Mouse (Mus musculus): ENCODE data around the gene Tnik. TPM values are rescaled to one million over a fixed set of nuclear protein-coding genes. Genes with fewer than 3 reads are reported as not detected.

Gene Tnik
- polyA plus RNA-seq, 1 experiment, result 142 TPM

DNA sequence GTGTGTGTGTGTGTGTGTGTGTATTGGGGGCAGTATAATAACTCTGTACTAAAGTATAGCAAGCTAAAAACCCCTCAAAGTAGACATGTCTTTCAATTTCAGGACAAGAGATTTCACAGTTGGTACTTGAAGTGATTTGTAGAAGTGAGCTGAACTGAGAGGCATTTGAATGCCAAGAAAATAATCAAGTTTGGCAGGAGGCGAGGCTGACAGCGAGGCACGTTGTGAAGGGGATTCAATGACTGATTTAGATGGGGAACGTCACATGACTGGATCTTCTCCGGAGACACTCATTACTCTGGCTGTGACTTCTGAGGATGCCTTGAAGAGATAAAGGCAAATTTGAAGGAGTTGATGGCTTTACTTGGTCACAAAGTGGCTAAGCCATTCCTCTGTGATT is 69.3 kb downstream of the Tnik start:
- WGBS, result 32% methylated on average over 5 of the region's 5 CpGs
- Histone ChIP-seq H3K4me3 (ENCODE audit: insufficient read depth, low read depth, low read length) (no peak overlapping the region), H3K4me1 (ENCODE audit: control insufficient read depth, insufficient read depth, low read length) (peaks cover 11% of the 10 kb centered on the region), H3K27ac (ENCODE audit: insufficient read depth, low read depth, low read length) (no peak overlapping the region)
- TF ChIP-seq POLR2A (IDR thresholded peaks at IDR 0.05; ENCODE audit: insufficient read depth, low read depth, low read length) (no peak), CTCF (IDR thresholded peaks at IDR 0.05; ENCODE audit: insufficient read depth, low read depth, low read length) (no peak)

DNA sequence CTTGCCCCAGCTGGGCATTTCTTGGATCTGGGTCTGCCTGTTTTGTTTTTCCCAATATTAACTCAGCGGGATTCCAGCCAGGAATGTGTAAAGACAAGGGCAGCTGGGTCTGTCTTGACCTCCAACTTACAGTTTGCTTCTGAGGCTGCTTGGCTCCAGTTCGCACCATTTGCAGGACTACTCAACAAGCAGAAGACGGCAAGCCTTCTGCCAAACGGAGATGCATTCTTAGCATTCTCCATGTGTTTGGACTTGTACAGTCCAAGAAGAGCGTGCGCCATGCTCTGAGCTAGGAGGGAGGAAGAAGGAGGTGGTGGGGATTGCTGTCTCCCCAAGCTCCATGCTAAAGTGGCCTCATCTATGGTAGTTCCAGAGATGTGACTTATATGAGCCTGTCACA is 70.9 kb downstream of the Tnik start:
- 39% methylated on average over 6 of the region's 6 CpGs for WGBS
- H3K4me1 ChIP-seq (ENCODE audit: control insufficient read depth, insufficient read depth, low read length), result peaks cover 6% of the 10 kb centered on the region
- H3K27ac ChIP-seq (ENCODE audit: insufficient read depth, low read depth, low read length), result no peak overlapping the region
- H3K4me3 ChIP-seq (ENCODE audit: insufficient read depth, low read depth, low read length), result no peak overlapping the region
- TF ChIP-seq CTCF (IDR thresholded peaks at IDR 0.05; ENCODE audit: insufficient read depth, low read depth, low read length) (no peak), POLR2A (IDR thresholded peaks at IDR 0.05; ENCODE audit: insufficient read depth, low read depth, low read length) (no peak)

GRCm38 (mm10) chr3:28334547-28334946 is 71.5 kb downstream of the Tnik start:
- H3K4me1 ChIP-seq (ENCODE audit: control insufficient read depth, insufficient read depth, low read length), result peaks cover 11% of the 10 kb centered on the region
- H3K27ac ChIP-seq (ENCODE audit: insufficient read depth, low read depth, low read length), result no peak overlapping the region
- TF ChIP-seq CTCF (IDR thresholded peaks at IDR 0.05; ENCODE audit: insufficient read depth, low read depth, low read length) (no peak), POLR2A (IDR thresholded peaks at IDR 0.05; ENCODE audit: insufficient read depth, low read depth, low read length) (no peak)
- no peak overlapping the region for H3K4me3 ChIP-seq (ENCODE audit: insufficient read depth, low read depth, low read length)
- 100% methylated on average over 1 of the region's 1 CpGs for WGBS

GRCm38 (mm10) chr3:28340071-28340470 is 77.1 kb downstream of the Tnik start:
- TF ChIP-seq POLR2A (IDR thresholded peaks at IDR 0.05; ENCODE audit: insufficient read depth, low read depth, low read length) (no peak), CTCF (IDR thresholded peaks at IDR 0.05; ENCODE audit: insufficient read depth, low read depth, low read length) (no peak)
- Histone ChIP-seq H3K4me1 (ENCODE audit: control insufficient read depth, insufficient read depth, low read length) (peaks cover 9% of the 10 kb centered on the region), H3K4me3 (ENCODE audit: insufficient read depth, low read depth, low read length) (no peak overlapping the region), H3K27ac (ENCODE audit: insufficient read depth, low read depth, low read length) (no peak overlapping the region)
- 26% methylated on average over 8 of the region's 8 CpGs for WGBS

DNA sequence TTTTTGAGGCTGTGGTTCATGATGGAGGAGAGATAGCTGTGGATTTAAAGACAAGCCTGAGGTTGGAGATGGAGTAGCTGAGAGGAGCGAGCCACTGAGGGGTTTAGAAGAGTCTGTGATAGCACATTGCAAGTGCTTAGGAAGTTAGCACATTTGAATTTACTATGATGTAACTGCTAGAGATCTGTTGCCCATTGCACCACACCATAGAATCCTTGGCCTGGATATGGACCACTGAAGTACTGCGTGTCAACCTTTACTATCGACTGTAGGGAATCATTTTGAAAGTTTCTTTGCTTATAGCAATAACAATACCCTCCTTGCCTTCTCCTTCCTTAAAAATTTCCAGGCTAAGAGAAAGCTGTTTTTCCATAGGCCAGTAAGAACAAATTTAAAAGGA is 80.2 kb downstream of the Tnik start:
- Histone ChIP-seq H3K4me1 (ENCODE audit: control insufficient read depth, insufficient read depth, low read length) (peaks cover 11% of the 10 kb centered on the region), H3K4me3 (ENCODE audit: insufficient read depth, low read depth, low read length) (no peak overlapping the region), H3K27ac (ENCODE audit: insufficient read depth, low read depth, low read length) (no peak overlapping the region)
- WGBS, result 66% methylated on average over 3 of the region's 3 CpGs
- TF ChIP-seq POLR2A (IDR thresholded peaks at IDR 0.05; ENCODE audit: insufficient read depth, low read depth, low read length) (no peak), CTCF (IDR thresholded peaks at IDR 0.05; ENCODE audit: insufficient read depth, low read depth, low read length) (no peak)

DNA sequence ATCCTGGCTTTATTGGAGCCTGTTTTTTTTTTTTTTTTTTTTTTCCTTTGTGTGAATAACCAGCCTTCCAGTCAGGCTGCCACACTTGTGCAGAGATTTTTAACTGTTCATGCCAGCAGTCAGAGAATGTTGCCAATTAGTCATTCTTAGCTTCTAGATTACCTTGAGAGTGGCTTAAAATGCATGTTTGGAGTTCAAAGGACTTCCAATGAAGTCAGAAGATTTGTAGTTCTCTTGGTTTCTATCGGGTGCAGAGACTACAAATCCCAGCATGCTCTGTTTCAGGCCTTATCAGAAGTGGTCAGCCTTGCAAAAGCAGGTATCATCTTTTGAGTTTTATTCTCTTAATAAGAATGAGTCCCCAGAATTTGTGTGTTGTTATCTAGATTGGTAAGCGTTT is 80.6 kb downstream of the Tnik start:
- Histone ChIP-seq H3K27ac (ENCODE audit: insufficient read depth, low read depth, low read length) (no peak overlapping the region), H3K4me1 (ENCODE audit: control insufficient read depth, insufficient read depth, low read length) (peaks cover 11% of the 10 kb centered on the region), H3K4me3 (ENCODE audit: insufficient read depth, low read depth, low read length) (no peak overlapping the region)
- 52% methylated on average over 2 of the region's 2 CpGs for WGBS
- TF ChIP-seq POLR2A (IDR thresholded peaks at IDR 0.05; ENCODE audit: insufficient read depth, low read depth, low read length), result no peak
- TF ChIP-seq CTCF (IDR thresholded peaks at IDR 0.05; ENCODE audit: insufficient read depth, low read depth, low read length), result no peak

DNA sequence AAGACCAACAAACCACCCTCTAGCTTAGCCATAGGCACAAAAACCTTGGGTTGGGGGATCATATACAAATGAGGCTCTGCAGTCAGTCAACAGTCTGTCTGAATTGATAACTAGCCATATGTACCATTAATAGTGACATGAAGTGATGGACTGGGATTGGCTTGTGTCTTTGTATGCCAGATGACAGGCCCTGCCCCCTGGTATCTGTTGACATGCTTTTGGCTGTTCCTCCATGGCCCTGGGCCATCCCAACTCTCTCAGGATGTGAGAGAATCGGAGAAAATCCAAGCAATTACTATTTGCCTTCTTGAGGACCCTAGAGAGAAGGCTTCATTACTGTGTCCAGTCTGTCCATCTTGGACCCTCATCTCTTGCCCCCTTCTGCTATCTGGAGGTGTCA is 82.4 kb downstream of the Tnik start:
- no peak for TF ChIP-seq CTCF (IDR thresholded peaks at IDR 0.05; ENCODE audit: insufficient read depth, low read depth, low read length)
- TF ChIP-seq POLR2A (IDR thresholded peaks at IDR 0.05; ENCODE audit: insufficient read depth, low read depth, low read length), result no peak
- H3K4me3 ChIP-seq (ENCODE audit: insufficient read depth, low read depth, low read length), result no peak overlapping the region
- no peak overlapping the region for H3K27ac ChIP-seq (ENCODE audit: insufficient read depth, low read depth, low read length)
- 69% methylated on average over 1 of the region's 1 CpGs for WGBS
- peaks cover 2% of the 10 kb centered on the region; the same call in 1 of the 2 replicates for H3K4me1 ChIP-seq (ENCODE audit: control insufficient read depth, insufficient read depth, low read length)

DNA sequence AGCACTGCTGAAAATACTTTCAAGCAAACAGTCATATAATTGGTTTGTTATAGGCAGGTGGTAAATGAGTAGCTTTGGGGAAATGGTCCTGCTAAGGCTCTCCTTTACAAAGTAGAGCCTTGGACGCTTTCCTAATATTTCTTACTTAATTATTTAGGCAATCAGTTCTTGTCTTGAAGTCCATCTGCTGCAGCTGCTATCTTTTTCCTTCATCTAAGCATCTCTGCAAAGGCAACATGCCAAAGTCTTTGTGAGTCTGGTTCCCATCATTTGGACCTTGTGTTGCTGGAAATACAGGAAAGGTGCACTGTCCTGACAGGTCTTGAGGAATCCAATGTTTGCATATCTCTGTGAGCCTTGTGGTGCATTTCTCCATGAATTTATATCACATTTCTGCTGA is 82.9 kb downstream of the Tnik start:
- TF ChIP-seq CTCF (IDR thresholded peaks at IDR 0.05; ENCODE audit: insufficient read depth, low read depth, low read length) (no peak), POLR2A (IDR thresholded peaks at IDR 0.05; ENCODE audit: insufficient read depth, low read depth, low read length) (no peak)
- H3K4me1 ChIP-seq (ENCODE audit: control insufficient read depth, insufficient read depth, low read length), result peaks cover 2% of the 10 kb centered on the region; the same call in 1 of the 2 replicates
- H3K4me3 ChIP-seq (ENCODE audit: insufficient read depth, low read depth, low read length), result no peak overlapping the region
- no peak overlapping the region for H3K27ac ChIP-seq (ENCODE audit: insufficient read depth, low read depth, low read length)
- 50% methylated on average over 1 of the region's 1 CpGs for WGBS

DNA sequence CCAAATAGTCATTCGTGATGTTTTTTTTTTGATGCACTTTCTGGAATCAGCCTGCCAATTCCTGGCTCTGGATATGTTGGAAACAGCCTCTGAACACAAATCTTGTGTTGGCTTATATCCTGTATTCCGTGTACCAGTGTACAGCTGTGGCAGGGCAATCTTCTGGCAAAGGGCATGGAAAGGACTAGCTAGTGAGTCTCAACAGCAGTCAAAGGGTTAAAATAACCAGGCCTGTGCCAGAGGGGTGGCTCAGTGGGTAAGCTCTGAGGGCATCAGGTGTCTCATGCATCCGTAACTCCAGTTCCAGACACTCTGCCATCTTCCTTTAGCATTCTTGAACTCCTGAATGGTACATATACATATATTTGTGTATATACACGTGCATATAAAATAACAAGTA is 83.5 kb downstream of the Tnik start:
- 79% methylated on average over 4 of the region's 4 CpGs for WGBS
- H3K4me1 ChIP-seq (ENCODE audit: control insufficient read depth, insufficient read depth, low read length), result peaks cover 2% of the 10 kb centered on the region; the same call in 1 of the 2 replicates
- no peak for TF ChIP-seq CTCF (IDR thresholded peaks at IDR 0.05; ENCODE audit: insufficient read depth, low read depth, low read length)
- no peak for TF ChIP-seq POLR2A (IDR thresholded peaks at IDR 0.05; ENCODE audit: insufficient read depth, low read depth, low read length)
- no peak overlapping the region for H3K27ac ChIP-seq (ENCODE audit: insufficient read depth, low read depth, low read length)
- no peak overlapping the region for H3K4me3 ChIP-seq (ENCODE audit: insufficient read depth, low read depth, low read length)

- TF ChIP-seq CTCF (IDR thresholded peaks at IDR 0.05; ENCODE audit: insufficient read depth, low read depth, low read length) (no peak), POLR2A (IDR thresholded peaks at IDR 0.05; ENCODE audit: insufficient read depth, low read depth, low read length) (no peak)
- no peak overlapping the region for H3K27ac ChIP-seq (ENCODE audit: insufficient read depth, low read depth, low read length)
- no peak overlapping the region for H3K4me3 ChIP-seq (ENCODE audit: insufficient read depth, low read depth, low read length)
- WGBS, result 88% methylated on average over 1 of the region's 1 CpGs
- H3K4me1 ChIP-seq (ENCODE audit: control insufficient read depth, insufficient read depth, low read length), result peaks cover 2% of the 10 kb centered on the region; the same call in 1 of the 2 replicates
These were observed 85.7 kb downstream of the Tnik start for GRCm38 (mm10) chr3:28348746-28349145.

Measured in olfactory bulb, adult 2 months (tissue).